Mouse (Mus musculus) ovary, postnatal 14 days (tissue): ENCODE measurements around the gene Ank2.

Experiments used
- DNase-seq: peaks from one replicate; pipeline ENCODE4 v3.0.0; 2022; ENCODE audit warnings: low spot score

Gene Ank2

GRCm38 (mm10) chr3:127498742-127499400 lies at the start of gene Ank2:
Ank2 (minus strand) TSS chr3:127499350.
- DNase-seq: peak; percentile 10

GRCm38 (mm10) chr3:127547882-127548281 lies 48.7 kb upstream of the Ank2 start:
- no peak for DNase-seq

GRCm38 (mm10) chr3:127544610-127545121 lies 45.5 kb upstream of the Ank2 start:
- no peak for DNase-seq

- no peak for DNase-seq
These were observed 44.8 kb upstream of the Ank2 start for GRCm38 (mm10) chr3:127543976-127544375.

GRCm38 (mm10) chr3:127539193-127539592 lies 40.0 kb upstream of the Ank2 start:
- DNase-seq: no peak

GRCm38 (mm10) chr3:127530293-127530692 lies 31.1 kb upstream of the Ank2 start:
- no peak for DNase-seq

- DNase-seq: no peak
These were observed 30.7 kb upstream of the Ank2 start for GRCm38 (mm10) chr3:127529824-127530223.

- DNase-seq: no peak
These were observed 30.1 kb upstream of the Ank2 start for GRCm38 (mm10) chr3:127529210-127529609.

- DNase-seq: no peak
These were observed 28.4 kb upstream of the Ank2 start for GRCm38 (mm10) chr3:127527465-127528034.

GRCm38 (mm10) chr3:127525188-127525819 lies 26.2 kb upstream of the Ank2 start:
- no peak for DNase-seq

- no peak for DNase-seq
These were observed 22.0 kb upstream of the Ank2 start for GRCm38 (mm10) chr3:127521156-127521555.

- DNase-seq: no peak
These were observed 21.1 kb upstream of the Ank2 start for GRCm38 (mm10) chr3:127520300-127520699.

GRCm38 (mm10) chr3:127515251-127515650 lies 16.1 kb upstream of the Ank2 start:
- DNase-seq: no peak

- DNase-seq: no peak
These were observed 14.5 kb upstream of the Ank2 start for GRCm38 (mm10) chr3:127513699-127514098.

- DNase-seq: no peak
These were observed 13.7 kb upstream of the Ank2 start for GRCm38 (mm10) chr3:127512794-127513335.

GRCm38 (mm10) chr3:127511786-127512746 lies 12.9 kb upstream of the Ank2 start:
- no peak for DNase-seq

- DNase-seq: no peak
These were observed 9.0 kb upstream of the Ank2 start for GRCm38 (mm10) chr3:127507878-127508783.

- DNase-seq: no peak
These were observed 881 bp downstream of the Ank2 start for GRCm38 (mm10) chr3:127498197-127498741.

GRCm38 (mm10) chr3:127492663-127493062 lies 6.5 kb downstream of the Ank2 start:
- no peak for DNase-seq

- DNase-seq: no peak
These were observed 11.8 kb downstream of the Ank2 start for GRCm38 (mm10) chr3:127487302-127487701.
